Comparison of ENCODE assay signal across 8 mouse cellular contexts in genomic region chr1:59763164-59763768, GRCm38 (mm10). TPM values are rescaled to one million over a fixed set of nuclear protein-coding genes. Genes with fewer than 3 reads are reported as not detected.
DNase-seq lines count a peak whose midpoint lies in the region; ATAC-seq and TF ChIP-seq lines count a peak whose summit lies in the region.

Bmpr2 (plus strand) TSS chr1:59763400.

- under 1% methylated on average over 36 of the region's 75 CpGs for WGBS in hindbrain, embryonic 11.5 days
- WGBS in lung, postnatal 0 days, result 1% methylated on average over 43 of the region's 75 CpGs

- no peaks in the 10 kb centered on the region for H3K27me3 ChIP-seq in hindbrain, embryonic 11.5 days (ENCODE audit: control insufficient read depth, insufficient read depth, low read length)
- no peaks in the 10 kb centered on the region for H3K27me3 ChIP-seq in lung, postnatal 0 days (replicated peaks; ENCODE audit: insufficient read depth, low read length)

- peak within 1 kb of the TSS; percentile 96 for H3K4me3 ChIP-seq in hindbrain, embryonic 11.5 days (ENCODE audit: low read depth, low read length)
- peak within 1 kb of the TSS; percentile 86 for H3K4me3 ChIP-seq in lung, postnatal 0 days (ENCODE audit: low read depth, low read length)

- TF ChIP-seq CTCF in lung, postnatal 0 days (IDR thresholded peaks at IDR 0.05), result peak; percentile 55

- no peaks in the 10 kb centered on the region for H3K9me3 ChIP-seq in hindbrain, embryonic 11.5 days (ENCODE audit: control insufficient read depth, low read length)
- H3K9me3 ChIP-seq in lung, postnatal 0 days (ENCODE audit: low read length), result no peaks in the 10 kb centered on the region

- H3K36me3 ChIP-seq in hindbrain, embryonic 11.5 days (ENCODE audit: control insufficient read depth, insufficient read depth, low read length), result no peaks in the 10 kb centered on the region
- H3K36me3 ChIP-seq in lung, postnatal 0 days (ENCODE audit: insufficient read depth, low read length), result no peaks in the 10 kb centered on the region

- peak within 1 kb of the TSS; percentile 81 for H3K4me2 ChIP-seq in hindbrain, embryonic 11.5 days (replicated peaks; ENCODE audit: low read depth, low read length)
- peak within 1 kb of the TSS; percentile 80 for H3K4me2 ChIP-seq in lung, postnatal 0 days (replicated peaks; ENCODE audit: low read depth, low read length)

- DNase-seq in NIH3T3 (ENCODE audit: low read depth), result peak; percentile 95
- peak; percentile 92 to 95 for DNase-seq in cerebellum, postnatal 10 days
- DNase-seq in frontal cortex, postnatal 10 days (ENCODE audit: low spot score in 2 of 2), result peak; percentile 85 to 86
- DNase-seq in hindbrain, embryonic 11.5 days (ENCODE audit: low spot score), result peak; percentile 92
- DNase-seq in layer of hippocampus, postnatal 10 days (ENCODE audit: low spot score in 2 of 2), result peak; percentile 84 to 90
- DNase-seq in lung, postnatal 0 days (ENCODE audit: low spot score), result peak; percentile 95
- DNase-seq in ovary, postnatal 10 days (ENCODE audit: low spot score), result peak; percentile 78
- peak; percentile 77 to 78 for DNase-seq in thymus, postnatal 10 days (ENCODE audit: low spot score in 2 of 2)

- TF ChIP-seq EP300 in lung, postnatal 0 days (IDR thresholded peaks at IDR 0.05), result no peak

- H3K27ac ChIP-seq in hindbrain, embryonic 11.5 days (ENCODE audit: low read depth, low read length), result peak within 1 kb of the TSS; percentile 99
- peak within 1 kb of the TSS; percentile 99 for H3K27ac ChIP-seq in lung, postnatal 0 days (ENCODE audit: low read length)

- no peaks in the 10 kb centered on the region for H3K4me1 ChIP-seq in hindbrain, embryonic 11.5 days (replicated peaks; ENCODE audit: control insufficient read depth, insufficient read depth, low read length)
- no peaks in the 10 kb centered on the region for H3K4me1 ChIP-seq in lung, postnatal 0 days (ENCODE audit: insufficient read depth, low read depth, low read length)

- H3K9ac ChIP-seq in hindbrain, embryonic 11.5 days (ENCODE audit: low read depth, low read length), result peak within 1 kb of the TSS; percentile 98
- H3K9ac ChIP-seq in lung, postnatal 0 days (replicated peaks; ENCODE audit: low read depth), result peak within 1 kb of the TSS; percentile 92

- peak; percentile 96 for ATAC-seq in hindbrain, embryonic 11.5 days (ENCODE audit: low FRiP score)
- ATAC-seq in lung, postnatal 0 days, result peak; percentile 94

RNA-seq across cellular contexts. Expression of gene Bmpr2, which starts in this region (rescaled TPM):
- polyA plus RNA-seq in hindbrain, embryonic 11.5 days (2014; fragmentation: Nextera tagmentation; extraction: Ambion mirVana), result 14.1 and 17.0 TPM in 2 replicates
- total RNA-seq in layer of hippocampus, postnatal 10 days (2021), result 100 to 1,000 TPM in 1 of 2 experiments, 10 to 100 TPM in 1; 99.0 to 103 TPM
- 17.9 and 22.2 TPM in 2 replicates for polyA plus RNA-seq in lung, postnatal 0 days (2015; fragmentation: Nextera tagmentation; extraction: Ambion mirVana)

Comparison
In these comparisons a context has a peak if more than half of its experiments do, and no peak if none do; other contexts are left out.
1. Peak in every context shown above with its lines: DNase-seq, ATAC-seq, H3K4me3 ChIP-seq and H3K27ac ChIP-seq.